In the genomic region with DNA sequence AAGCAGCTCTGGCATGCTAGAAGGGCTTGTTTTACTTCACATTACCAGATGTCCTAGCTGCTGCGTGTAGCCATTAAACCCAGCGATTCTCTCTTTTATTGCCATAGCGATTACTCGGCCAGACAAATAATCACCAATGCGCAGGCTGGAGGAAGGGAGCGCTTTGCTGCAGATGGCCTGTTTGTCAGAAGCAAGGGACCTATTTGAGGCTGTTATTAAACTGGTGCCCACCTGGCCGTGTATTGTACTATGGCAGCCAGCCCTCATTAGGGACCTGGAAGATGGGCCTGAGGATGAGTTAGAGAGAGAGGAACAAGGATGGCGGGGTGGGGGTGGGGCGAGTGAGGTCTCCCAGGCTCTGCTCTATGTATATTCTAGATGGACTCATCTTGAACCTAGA, we compare ENCODE assay signal across 18 mouse cellular contexts. TPM values are rescaled to one million over a fixed set of nuclear protein-coding genes. Genes with fewer than 3 reads are reported as not detected.
A peak's percentile ranks its signal among the peaks of the same experiment; 100 is the strongest.
DNase-seq lines count a peak whose midpoint lies in the region; ATAC-seq lines count a peak whose summit lies in the region.
"Had no signal": no experiment of that assay in that cellular context is flagged by ENCODE, and none has a peak within 500 bp of the region (broad histone marks: within the 10 kb centered on the region; RNA-seq: fewer than 3 reads in every experiment).

No protein-coding gene starts in this region.

- no peaks in the 10 kb centered on the region for H3K27me3 ChIP-seq in forebrain, embryonic 11.5 days (ENCODE audit: control insufficient read depth, insufficient read depth, low read length)
- H3K27me3 ChIP-seq in forebrain, embryonic 10.5 days (ENCODE audit: poor library complexity, severe bottlenecking): peaks cover 48% of the 10 kb centered on the region
- no peaks in the 10 kb centered on the region for H3K27me3 ChIP-seq in hindbrain, embryonic 12.5 days
- no peaks in the 10 kb centered on the region for H3K27me3 ChIP-seq in midbrain, embryonic 16.5 days (ENCODE audit: control insufficient read depth, insufficient read depth, low read depth, low read length)
- H3K27me3 ChIP-seq in intestine, embryonic 15.5 days (replicated peaks): 0 out of 2 replicates have a peak, but pooled peaks cover 2% of the 10 kb centered on the region
- H3K27me3 ChIP-seq: stomach, embryonic 15.5 days had no signal

- peak; percentile 43; the same call in 1 of the 2 replicates for ATAC-seq in forebrain, embryonic 11.5 days (replicated peaks; ENCODE audit: low FRiP score)
- ATAC-seq in hindbrain, embryonic 12.5 days (ENCODE audit: low FRiP score): peak; percentile 30; the same call in 1 of the 2 replicates
- 0 out of 2 replicates have a peak, but pooled peaks have one; percentile 22 for ATAC-seq in midbrain, embryonic 16.5 days
- ATAC-seq in intestine, embryonic 15.5 days: no peak
- no peak for ATAC-seq in monocyte, adult 5-6 weeks (replicated peaks; ENCODE audit: insufficient number of reproducible peaks, low FRiP score, low TSS enrichment, poor library complexity, severe bottlenecking)

- 44% methylated on average over 9 of the region's 9 CpGs for WGBS in forebrain, embryonic 11.5 days
- WGBS in forebrain, embryonic 10.5 days: 70% methylated on average over 9 of the region's 9 CpGs
- 66% methylated on average over 9 of the region's 9 CpGs for WGBS in hindbrain, embryonic 12.5 days
- 33% methylated on average over 9 of the region's 9 CpGs for WGBS in midbrain, embryonic 16.5 days
- WGBS in intestine, embryonic 15.5 days: 61% methylated on average over 9 of the region's 9 CpGs

- peak; percentile 53 for DNase-seq in forebrain, embryonic 11.5 days (ENCODE audit: low spot score)
- no peak for DNase-seq in forebrain, embryonic 10.5 days (ENCODE audit: extremely low spot score, low spot score)
- peak; percentile 21 for DNase-seq in embryo, embryonic 10.5 days (ENCODE audit: low spot score)
- no peak for DNase-seq in ovary, postnatal 14 days (ENCODE audit: low spot score)
- DNase-seq: cerebellum, adult 9-10 months; gastrocnemius, postnatal 25 days; heart, postnatal 14 days; layer of hippocampus, postnatal 36 days; lung, postnatal 36 days; right cerebral cortex, postnatal 4 days; thymus, postnatal 4 days had no signal

- H3K36me3 ChIP-seq in forebrain, embryonic 11.5 days (ENCODE audit: control insufficient read depth, insufficient read depth, low read length): no peaks in the 10 kb centered on the region
- no peaks in the 10 kb centered on the region for H3K36me3 ChIP-seq in forebrain, embryonic 10.5 days (replicated peaks)
- H3K36me3 ChIP-seq in hindbrain, embryonic 12.5 days: peaks cover 8% of the 10 kb centered on the region
- H3K36me3 ChIP-seq in midbrain, embryonic 16.5 days (ENCODE audit: control insufficient read depth, insufficient read depth, low read length): peaks cover 18% of the 10 kb centered on the region
- no peaks in the 10 kb centered on the region for H3K36me3 ChIP-seq in intestine, embryonic 15.5 days
- H3K36me3 ChIP-seq: kidney, embryonic 15.5 days; stomach, embryonic 15.5 days had no signal

- no peak overlapping the region for H3K27ac ChIP-seq in forebrain, embryonic 11.5 days (ENCODE audit: low read depth, low read length)
- H3K27ac ChIP-seq in forebrain, embryonic 10.5 days: no peak overlapping the region
- no peak overlapping the region for H3K27ac ChIP-seq in hindbrain, embryonic 12.5 days
- no peak overlapping the region for H3K27ac ChIP-seq in midbrain, embryonic 16.5 days (ENCODE audit: low read length)
- H3K27ac ChIP-seq in intestine, embryonic 15.5 days: no peak overlapping the region
- H3K27ac ChIP-seq: kidney, embryonic 15.5 days; liver, embryonic 14.5 days; stomach, embryonic 15.5 days had no signal

- H3K4me1 ChIP-seq in forebrain, embryonic 11.5 days (replicated peaks; ENCODE audit: control insufficient read depth, insufficient read depth, low read length): peaks cover 13% of the 10 kb centered on the region
- H3K4me1 ChIP-seq in forebrain, embryonic 10.5 days: peaks cover 40% of the 10 kb centered on the region
- peaks cover 21% of the 10 kb centered on the region for H3K4me1 ChIP-seq in hindbrain, embryonic 12.5 days
- peaks cover 10% of the 10 kb centered on the region; the same call in 1 of the 2 replicates for H3K4me1 ChIP-seq in midbrain, embryonic 16.5 days (ENCODE audit: control insufficient read depth, insufficient read depth, low read length)
- H3K4me1 ChIP-seq in intestine, embryonic 15.5 days (replicated peaks): peaks cover 12% of the 10 kb centered on the region

- H3K4me3 ChIP-seq in forebrain, embryonic 11.5 days (ENCODE audit: low read depth, low read length): no peak overlapping the region
- H3K4me3 ChIP-seq in forebrain, embryonic 10.5 days: no peak overlapping the region
- H3K4me3 ChIP-seq in hindbrain, embryonic 12.5 days: no peak overlapping the region
- no peak overlapping the region for H3K4me3 ChIP-seq in midbrain, embryonic 16.5 days (ENCODE audit: low read depth, low read length)
- H3K4me3 ChIP-seq in intestine, embryonic 15.5 days (replicated peaks): no peak overlapping the region
- H3K4me3 ChIP-seq: kidney, embryonic 15.5 days; stomach, embryonic 15.5 days had no signal

- no peak overlapping the region for H3K9ac ChIP-seq in forebrain, embryonic 11.5 days (ENCODE audit: low read length)
- no peak overlapping the region for H3K9ac ChIP-seq in hindbrain, embryonic 12.5 days
- no peak overlapping the region for H3K9ac ChIP-seq in midbrain, embryonic 16.5 days (ENCODE audit: low read depth, low read length)
- no peak overlapping the region for H3K9ac ChIP-seq in intestine, embryonic 15.5 days
- H3K9ac ChIP-seq: kidney, embryonic 15.5 days; liver, embryonic 14.5 days; stomach, embryonic 15.5 days had no signal

- no peak overlapping the region for H3K4me2 ChIP-seq in forebrain, embryonic 11.5 days (ENCODE audit: low read depth, low read length, severe bottlenecking)
- no peak overlapping the region for H3K4me2 ChIP-seq in hindbrain, embryonic 12.5 days (replicated peaks)
- H3K4me2 ChIP-seq in midbrain, embryonic 16.5 days (ENCODE audit: low read length): no peak overlapping the region
- no peak overlapping the region for H3K4me2 ChIP-seq in intestine, embryonic 15.5 days (replicated peaks)
- H3K4me2 ChIP-seq: kidney, embryonic 15.5 days; stomach, embryonic 15.5 days had no signal

- no peaks in the 10 kb centered on the region for H3K9me3 ChIP-seq in forebrain, embryonic 11.5 days (ENCODE audit: control insufficient read depth, low read length)
- H3K9me3 ChIP-seq in forebrain, embryonic 10.5 days: no peaks in the 10 kb centered on the region; the same call in 1 of the 2 replicates
- no peaks in the 10 kb centered on the region for H3K9me3 ChIP-seq in hindbrain, embryonic 12.5 days (replicated peaks)
- no peaks in the 10 kb centered on the region for H3K9me3 ChIP-seq in midbrain, embryonic 16.5 days (replicated peaks; ENCODE audit: control insufficient read depth, low read length, poor library complexity, severe bottlenecking)
- H3K9me3 ChIP-seq in intestine, embryonic 15.5 days: no peaks in the 10 kb centered on the region
- H3K9me3 ChIP-seq: kidney, embryonic 15.5 days; stomach, embryonic 15.5 days had no signal

RNA-seq across cellular contexts. Expression of gene Sec13, which starts 58.8 kb away (rescaled TPM):
- polyA plus RNA-seq in forebrain, embryonic 11.5 days (2014; fragmentation: Nextera tagmentation; extraction: Ambion mirVana): 248 and 282 TPM in 2 replicates
- 282 and 289 TPM in 2 replicates for polyA plus RNA-seq in forebrain, embryonic 10.5 days (2016; fragmentation: Nextera tagmentation; extraction: Ambion mirVana)
- 235 and 238 TPM in 2 replicates for polyA plus RNA-seq in hindbrain, embryonic 12.5 days (2016; fragmentation: Nextera tagmentation; extraction: Ambion mirVana)
- polyA plus RNA-seq in midbrain, embryonic 16.5 days (2015; fragmentation: Nextera tagmentation; extraction: Ambion mirVana): 177 and 184 TPM in 2 replicates
- 254 and 276 TPM in 2 replicates for polyA plus RNA-seq in intestine, embryonic 15.5 days (2015; fragmentation: Nextera tagmentation; extraction: Ambion mirVana)
- 93.8 to 134 TPM (median 113 TPM) in 3 replicates for total RNA-seq in monocyte, adult 5-6 weeks (2017)

Comparison
In these comparisons a context has a peak if more than half of its experiments do, and no peak if none do; other contexts are left out.
1. DNase-seq: peak in forebrain, embryonic 11.5 days (single experiment) and embryo, embryonic 10.5 days (single experiment); none in forebrain, embryonic 10.5 days (single experiment) and ovary, postnatal 14 days (single experiment).
2. ATAC-seq: peak in forebrain, embryonic 11.5 days (single experiment), hindbrain, embryonic 12.5 days (single experiment) and midbrain, embryonic 16.5 days (single experiment); none in intestine, embryonic 15.5 days (single experiment) and monocyte, adult 5-6 weeks (single experiment).